Mouse (Mus musculus) spleen, adult 2 months (tissue): ENCODE measurements around the gene Fank1. TPM values are rescaled to one million over a fixed set of nuclear protein-coding genes. Genes with fewer than 3 reads are reported as not detected.

ENCODE experiments used
- DNase-seq, 2 experiments: peaks; one replicate each; pipeline versions ENCODE4 v3.0.0 to v3.0.0-alpha.2; 2012 to 2021; ENCODE audit warnings: low spot score in 2 of 2, low read depth in 1 of 2
- H3K27ac ChIP-seq: fragments of 200-500 bp; 2 replicates; pipeline ENCODE4 v1.5.1; 2012; ENCODE audit warnings: low read length, inconsistent platforms; ENCODE audit not compliant: insufficient read depth
- H3K27me3 ChIP-seq: fragments of 200-500 bp; 2 replicates; pipeline ENCODE4 v1.6.1; 2012; ENCODE audit warnings: mild to moderate bottlenecking, moderate library complexity, low read length, inconsistent platforms; ENCODE audit not compliant: control insufficient read depth, insufficient read depth
- H3K36me3 ChIP-seq: fragments of 200-500 bp; 2 replicates; pipeline ENCODE4 v1.6.1; 2012; ENCODE audit warnings: mild to moderate bottlenecking, low read length, inconsistent platforms; ENCODE audit not compliant: control insufficient read depth, insufficient read depth
- H3K4me1 ChIP-seq: fragments of 200-500 bp; 2 replicates; pipeline ENCODE4 v1.6.1; 2011; ENCODE audit warnings: inconsistent platforms; ENCODE audit not compliant: control insufficient read depth, insufficient read depth, insufficient read length
- H3K4me3 ChIP-seq: fragments of 200-500 bp; 2 replicates; pipeline ENCODE4 v1.5.1; 2011; ENCODE audit warnings: mild to moderate bottlenecking, inconsistent platforms; ENCODE audit not compliant: insufficient read depth, insufficient read length; ENCODE audit errors: extremely low read depth
- CTCF ChIP-seq: fragments of 200-500 bp; IDR thresholded peaks from 2 replicates; pipeline ENCODE4 v1.5.1; 2011; ENCODE audit warnings: mild to moderate bottlenecking, inconsistent platforms; ENCODE audit not compliant: insufficient read depth, insufficient read length, insufficient replicate concordance; ENCODE audit errors: extremely low read depth
- POLR2A ChIP-seq: fragments of 200-500 bp; IDR thresholded peaks from 2 replicates; pipeline ENCODE4 v1.6.1; 2011; ENCODE audit warnings: low read depth, low read length, inconsistent platforms
- WGBS: fragments of 180-500 bp; shearing (Covaris S2); methylation state at CpG from one replicate; pipeline ENCODE4 v1.1.7; 2018; 5-methylcytosine and 5-hydroxymethylcytosine counted together
- polyA plus RNA-seq: library from polyadenylated mRNA; depleted of rRNA; stranded (reverse); fragments of >200 nt; gene quantifications from 2 replicates; pipeline ENCODE4 v1.2.3, GENCODE M21; 2012; rRNA removed

Gene Fank1
- not detected in 2 replicates for polyA plus RNA-seq

GRCm38 (mm10) chr7:133776626-133776996 lies at the start of gene Fank1:
Fank1 (plus strand) TSS chr7:133776861.
- Histone ChIP-seq H3K36me3 (no peaks in the 10 kb centered on the region), H3K4me3 (peak within 1 kb of the TSS; percentile 75), H3K4me1 (peaks cover 4% of the 10 kb centered on the region), H3K27me3 (no peaks in the 10 kb centered on the region), H3K27ac (no peak within 1 kb of the TSS)
- 1% methylated on average over 45 of the region's 45 CpGs for WGBS
- TF ChIP-seq CTCF (no peak), POLR2A (no peak)
- peak; percentile 52 to 86 for DNase-seq

DNA sequence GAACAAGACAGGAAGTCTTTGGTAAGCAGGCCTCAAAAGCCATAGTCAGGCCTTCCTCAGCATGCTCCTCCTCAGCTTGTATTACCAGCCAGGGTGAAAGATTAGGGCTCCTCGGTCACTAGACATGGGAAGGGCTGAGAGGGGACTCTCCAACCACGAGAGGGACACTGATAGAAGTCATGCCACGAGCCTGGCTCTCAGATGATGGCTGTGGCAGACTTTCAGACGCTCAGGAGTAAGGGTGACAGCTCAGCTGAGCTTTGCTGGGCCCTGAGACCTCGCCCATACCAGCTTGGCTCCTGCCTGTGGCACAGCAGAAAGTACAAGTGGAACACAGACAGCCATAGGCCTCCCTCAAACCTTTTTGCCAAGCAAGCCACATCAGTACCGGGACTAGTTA lies 49.6 kb upstream of the Fank1 start:
- 84% methylated on average over 6 of the region's 6 CpGs for WGBS

GRCm38 (mm10) chr7:133729351-133729750 lies 47.3 kb upstream of the Fank1 start:
- DNase-seq = no peak
- Histone ChIP-seq H3K36me3 (peaks cover 4% of the 10 kb centered on the region; the same call in 1 of the 2 replicates), H3K27me3 (no peaks in the 10 kb centered on the region), H3K4me1 (no peaks in the 10 kb centered on the region), H3K4me3 (no peak overlapping the region), H3K27ac (no peak overlapping the region)
- WGBS = 93% methylated on average over 5 of the region's 5 CpGs
- TF ChIP-seq POLR2A = no peak
- TF ChIP-seq CTCF = no peak

More for the DNA sequence above, 49.6 kb upstream of the Fank1 start:
- TF ChIP-seq CTCF (no peak), POLR2A (no peak)
- no peaks in the 10 kb centered on the region for H3K27me3 ChIP-seq
- H3K4me1 ChIP-seq = no peaks in the 10 kb centered on the region
- H3K4me3 ChIP-seq = no peak overlapping the region
- no peak overlapping the region for H3K27ac ChIP-seq
- DNase-seq = no peak
- peaks cover 12% of the 10 kb centered on the region for H3K36me3 ChIP-seq

GRCm38 (mm10) chr7:133730324-133731191 lies 46.1 kb upstream of the Fank1 start:
- no peak overlapping the region for H3K4me3 ChIP-seq
- H3K36me3 ChIP-seq = peaks cover 4% of the 10 kb centered on the region; the same call in 1 of the 2 replicates
- WGBS = 82% methylated on average over 11 of the region's 11 CpGs
- no peak for DNase-seq
- peak overlapping the region; percentile 8; the same call in 1 of the 2 replicates for H3K27ac ChIP-seq
- no peak for TF ChIP-seq POLR2A
- TF ChIP-seq CTCF = no peak
- no peaks in the 10 kb centered on the region for H3K4me1 ChIP-seq
- no peaks in the 10 kb centered on the region for H3K27me3 ChIP-seq

- Histone ChIP-seq H3K27me3 (no peaks in the 10 kb centered on the region), H3K4me1 (no peaks in the 10 kb centered on the region), H3K27ac (no peak overlapping the region), H3K36me3 (peaks cover 6% of the 10 kb centered on the region), H3K4me3 (no peak overlapping the region)
- no peak for DNase-seq
- TF ChIP-seq CTCF = no peak
- 96% methylated on average over 4 of the region's 4 CpGs for WGBS
Measured at GRCm38 (mm10) chr7:133731971-133732645, 44.6 kb upstream of the Fank1 start.

DNA sequence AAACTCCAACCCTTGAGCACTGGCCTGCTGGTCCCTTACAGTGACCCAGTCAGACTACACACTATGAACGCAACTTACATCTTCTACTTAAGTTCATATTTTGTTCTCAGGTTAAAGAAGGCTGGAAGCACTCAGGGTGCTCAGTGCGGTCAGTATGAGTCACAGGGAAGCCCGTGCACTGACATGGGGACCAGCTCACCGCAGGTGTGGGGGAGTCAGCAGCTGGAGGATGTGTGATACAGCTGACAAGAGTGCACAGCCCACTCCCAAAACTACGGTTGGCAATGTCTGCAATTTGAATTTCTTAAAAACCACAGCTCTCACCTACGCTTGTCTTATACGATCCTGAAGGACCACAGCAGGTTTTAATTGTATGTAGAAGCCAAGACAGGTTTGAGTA lies 36.1 kb upstream of the Fank1 start:
- WGBS = 89% methylated on average over 7 of the region's 7 CpGs
- no peaks in the 10 kb centered on the region; the same call in 1 of the 2 replicates for H3K4me1 ChIP-seq
- no peak for DNase-seq
- no peak overlapping the region for H3K27ac ChIP-seq
- no peaks in the 10 kb centered on the region for H3K27me3 ChIP-seq
- H3K36me3 ChIP-seq = peaks cover 12% of the 10 kb centered on the region
- no peak overlapping the region for H3K4me3 ChIP-seq
- TF ChIP-seq POLR2A = no peak
- no peak for TF ChIP-seq CTCF
